Mouse (Mus musculus): ENCODE data around the gene Eef1b2.

GRCm38 (mm10) chr1:63219277-63219676 lies 42.7 kb downstream of the Eef1b2 start:
- TF ChIP-seq ZC3H11A (IDR thresholded peaks at IDR 0.05; ENCODE audit: borderline replicate concordance, low read depth, low read length) = no peak
- no peak for TF ChIP-seq MAFK (IDR thresholded peaks at IDR 0.05; ENCODE audit: insufficient read depth, low read depth, low read length)
